Mouse (Mus musculus) heart, postnatal 14 days (tissue): ENCODE measurements around the gene Ffar3. TPM values are rescaled to one million over a fixed set of nuclear protein-coding genes. Genes with fewer than 3 reads are reported as not detected.

ENCODE experiments used
- DNase-seq, 2 experiments: peaks; one replicate each; pipeline ENCODE4 v3.0.0; 2021 to 2022
- intact Hi-C: fragments of 180-260 bp; cut with DNase I; formaldehyde crosslinking; loops from one replicate; pipeline ENCODE4 v1.15.1; 2025
- long read RNA-seq, 2 experiments: library from polyadenylated mRNA; stranded (forward); transcript quantifications; one replicate each; pipeline ENCODE4 v2.0.0; 2021
- total RNA-seq, 2 experiments: library from RNA; stranded (reverse); gene quantifications; 2 replicates each; pipeline ENCODE4 v1.2.3; 2021

Ffar3 gene
- total RNA-seq: not detected
- long read RNA-seq, experiment 1: 0 reads
- long read RNA-seq, experiment 2: 0 reads

- intact Hi-C loops: loop anchor here (2.0 to 10.0 kb wide), 3 partner anchors 49 to 179 kb away; no protein-coding TSS in a partner anchor
- DNase-seq: no peak
Measured at GRCm38 (mm10) chr7:30856078-30856477, at the start of gene Ffar3. Gene Ffar3, minus strand, starts transcription at chr7:30856178.

GRCm38 (mm10) chr7:30904042-30904441 is 48.1 kb upstream of the Ffar3 start:
- peak in 1 of 2 experiments; percentile 17 for DNase-seq

GRCm38 (mm10) chr7:30895217-30895616 is 39.2 kb upstream of the Ffar3 start:
- intact Hi-C loops: no loop called here
- no peak for DNase-seq

More at GRCm38 (mm10) chr7:30904042-30904441, 48.1 kb upstream of the Ffar3 start:
- intact Hi-C loops: no loop called here

GRCm38 (mm10) chr7:30892515-30892914 is 36.5 kb upstream of the Ffar3 start:
- no peak for DNase-seq
- intact Hi-C loops: no loop called here

GRCm38 (mm10) chr7:30891746-30892145 is 35.8 kb upstream of the Ffar3 start:
- intact Hi-C loops: no loop called here
- no peak for DNase-seq

GRCm38 (mm10) chr7:30890681-30891080 is 34.7 kb upstream of the Ffar3 start:
- no peak for DNase-seq
- intact Hi-C loops: no loop called here

GRCm38 (mm10) chr7:30888786-30889185 is 32.8 kb upstream of the Ffar3 start:
- DNase-seq: no peak
- intact Hi-C loops: no loop called here

GRCm38 (mm10) chr7:30887568-30888188 is 31.7 kb upstream of the Ffar3 start:
- DNase-seq: no peak
- intact Hi-C loops: no loop called here

GRCm38 (mm10) chr7:30886852-30887251 is 30.9 kb upstream of the Ffar3 start:
- DNase-seq: no peak
- intact Hi-C loops: no loop called here

GRCm38 (mm10) chr7:30884047-30884446 is 28.1 kb upstream of the Ffar3 start:
- DNase-seq: no peak
- intact Hi-C loops: no loop called here

GRCm38 (mm10) chr7:30881367-30881766 is 25.4 kb upstream of the Ffar3 start:
- no peak for DNase-seq
- intact Hi-C loops: no loop called here

- no peak for DNase-seq
- intact Hi-C loops: no loop called here
Measured at GRCm38 (mm10) chr7:30880176-30880575, 24.2 kb upstream of the Ffar3 start, which contains the start of gene Cd22. Gene Cd22, minus strand, starts transcription at chr7:30880342.

- intact Hi-C loops: loop anchor here (10.0 kb wide), 1 partner anchor 196 kb away; the partner anchor contains the start of gene Fxyd3
- DNase-seq: no peak
Measured at GRCm38 (mm10) chr7:30878950-30879349, 23.0 kb upstream of the Ffar3 start.

- peak; percentile 72 to 84 for DNase-seq
- intact Hi-C loops: loop anchor here (2.0 to 10.0 kb wide), 2 partner anchors 100 to 202 kb away; partner anchors contain the start of genes Fam187b, Fxyd3 and Lsr
Measured at GRCm38 (mm10) chr7:30873083-30873482, 17.1 kb upstream of the Ffar3 start.

GRCm38 (mm10) chr7:30863386-30863785 is 7.4 kb upstream of the Ffar3 start:
- DNase-seq: no peak
- intact Hi-C loops: no loop called here

GRCm38 (mm10) chr7:30861464-30861863 is 5.5 kb upstream of the Ffar3 start, which contains the start of gene Ffar1:
Gene Ffar1, minus strand, starts transcription at chr7:30861564.
- intact Hi-C loops: no loop called here

GRCm38 (mm10) chr7:30859635-30860402 is 3.8 kb upstream of the Ffar3 start:
- DNase-seq: peak; percentile 26 to 59
- intact Hi-C loops: loop anchor here (2.0 to 10.0 kb wide), 3 partner anchors 125 to 271 kb away; partner anchors contain the start of gene Kmt2b

More at GRCm38 (mm10) chr7:30861464-30861863, 5.5 kb upstream of the Ffar3 start, which contains the start of gene Ffar1:
- DNase-seq: no peak

- intact Hi-C loops: loop anchor here (2.0 to 10.0 kb wide), 3 partner anchors 124 to 270 kb away; partner anchors contain the start of gene Kmt2b
Measured at GRCm38 (mm10) chr7:30859290-30859634, 3.3 kb upstream of the Ffar3 start.

GRCm38 (mm10) chr7:30857746-30858145 is 1.8 kb upstream of the Ffar3 start:
- DNase-seq: no peak
- intact Hi-C loops: loop anchor here (2.0 to 10.0 kb wide), 4 partner anchors 51 to 269 kb away; partner anchors contain the start of gene Kmt2b

More at GRCm38 (mm10) chr7:30859290-30859634, 3.3 kb upstream of the Ffar3 start:
- DNase-seq: peak; percentile 66 to 80

- DNase-seq: no peak
- intact Hi-C loops: loop anchor here (10.0 kb wide), 1 partner anchor 117 kb away; no protein-coding TSS in a partner anchor
Measured at GRCm38 (mm10) chr7:30851421-30851820, 4.6 kb downstream of the Ffar3 start.

- intact Hi-C loops: no loop called here
- no peak for DNase-seq
Measured at GRCm38 (mm10) chr7:30847934-30848333, 8.0 kb downstream of the Ffar3 start.
